Mouse (Mus musculus) right cerebral cortex, postnatal 36 days (tissue): ENCODE measurements around the gene Lhcgr.
"Not testable (repeated sequence)": the region's sequence is repeated elsewhere in the genome, so short reads cannot be mapped to it uniquely, and the experiment has no call there.

Experiments
- DNase-seq, 2 experiments: peaks; one replicate each; pipeline ENCODE4 v3.0.0; 2022; ENCODE audit warnings: low spot score in 2 of 2, mixed read lengths in 1 of 2

Gene Lhcgr

DNA sequence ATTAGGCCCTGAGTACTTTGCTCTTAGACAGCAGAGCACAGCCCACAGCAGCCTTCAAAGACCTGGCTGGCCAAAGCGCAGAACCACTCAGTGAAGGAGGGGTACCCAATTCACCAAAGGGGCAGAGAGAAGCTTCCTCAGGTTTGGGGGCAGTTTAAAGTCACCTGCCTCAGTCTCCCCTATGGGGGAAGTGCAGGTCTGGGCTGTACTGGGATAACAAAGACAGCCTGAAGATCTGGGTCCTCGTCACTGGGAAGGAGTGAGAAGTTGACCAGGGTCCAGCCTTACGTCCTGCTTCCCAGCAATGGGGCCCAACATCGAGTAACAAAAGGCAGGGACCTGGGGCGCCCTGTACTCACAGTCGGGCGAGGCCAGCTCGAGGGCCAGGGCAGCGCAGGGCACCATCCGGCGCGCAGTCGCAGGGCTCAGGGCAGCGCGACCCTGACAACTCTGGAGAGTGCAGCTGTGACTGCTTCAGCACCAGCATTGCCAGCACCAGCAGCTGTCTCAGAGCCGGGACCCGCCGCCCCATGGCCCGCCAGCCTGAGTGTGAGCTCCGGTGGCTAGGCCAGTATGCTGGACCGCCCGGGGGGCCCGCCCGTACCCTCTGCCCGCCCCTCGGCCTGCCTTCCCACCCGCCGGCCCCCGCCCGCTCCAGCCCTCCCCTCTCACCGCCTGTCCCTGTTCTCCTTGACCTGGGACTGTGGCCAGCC, at the start of gene Lhcgr:
Gene Lhcgr, minus strand, starts transcription at position 551 of the 713 bp plus-strand sequence.
- DNase-seq = no peak

GRCm38 (mm10) chr17:88817601-88818000, 25.8 kb upstream of the Lhcgr start:
- peak in 1 of 2 experiments; percentile 14 for DNase-seq

GRCm38 (mm10) chr17:88812943-88813342, 21.2 kb upstream of the Lhcgr start:
- not testable (repeated sequence) for DNase-seq

GRCm38 (mm10) chr17:88810807-88811206, 19.0 kb upstream of the Lhcgr start:
- DNase-seq = no peak

- no peak for DNase-seq
Measured at GRCm38 (mm10) chr17:88806421-88806820, 14.6 kb upstream of the Lhcgr start.

DNA sequence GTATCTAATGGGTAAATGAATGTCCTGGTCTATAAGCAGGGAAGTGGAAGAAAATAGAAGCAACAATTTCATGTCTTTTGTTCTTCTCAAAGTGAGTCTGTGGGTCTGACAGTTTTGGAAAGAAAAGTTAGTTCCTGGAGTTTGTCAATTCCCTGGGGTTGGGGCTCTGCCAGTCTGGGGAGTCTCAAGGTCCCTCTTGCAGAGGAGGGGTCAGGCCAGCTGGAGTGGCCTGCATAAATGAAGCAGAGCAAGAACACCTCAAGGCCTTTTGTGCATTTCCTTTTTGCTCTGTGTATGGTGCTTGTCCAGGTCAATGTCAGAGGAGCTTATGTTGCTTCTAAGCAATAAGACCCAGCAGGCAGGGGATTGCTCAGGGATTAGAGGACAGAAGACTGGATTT, 11.7 kb upstream of the Lhcgr start:
- DNase-seq = no peak

- DNase-seq = no peak
Measured at GRCm38 (mm10) chr17:88790680-88791079, 1.1 kb downstream of the Lhcgr start.

DNA sequence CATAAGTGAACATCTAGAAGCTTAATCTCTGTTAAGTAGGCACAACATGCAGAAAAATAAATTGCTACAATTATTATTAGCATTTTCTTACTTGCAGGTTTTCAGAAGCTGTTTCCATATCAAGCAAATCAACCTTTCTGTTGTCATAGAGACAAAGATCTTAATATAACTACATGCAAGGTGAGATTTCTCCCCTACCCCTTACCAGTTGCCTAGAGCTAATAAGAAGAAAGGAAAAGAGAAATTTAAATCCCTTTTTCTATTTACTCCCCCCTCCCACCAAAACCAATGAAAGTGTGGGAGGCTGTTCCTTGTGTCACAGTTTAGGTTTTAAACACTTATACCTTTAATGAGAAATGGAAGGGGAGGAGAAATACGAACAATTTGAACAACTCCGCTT, 3.4 kb downstream of the Lhcgr start:
- DNase-seq = no peak

GRCm38 (mm10) chr17:88786881-88787280, 4.9 kb downstream of the Lhcgr start:
- DNase-seq = no peak

DNA sequence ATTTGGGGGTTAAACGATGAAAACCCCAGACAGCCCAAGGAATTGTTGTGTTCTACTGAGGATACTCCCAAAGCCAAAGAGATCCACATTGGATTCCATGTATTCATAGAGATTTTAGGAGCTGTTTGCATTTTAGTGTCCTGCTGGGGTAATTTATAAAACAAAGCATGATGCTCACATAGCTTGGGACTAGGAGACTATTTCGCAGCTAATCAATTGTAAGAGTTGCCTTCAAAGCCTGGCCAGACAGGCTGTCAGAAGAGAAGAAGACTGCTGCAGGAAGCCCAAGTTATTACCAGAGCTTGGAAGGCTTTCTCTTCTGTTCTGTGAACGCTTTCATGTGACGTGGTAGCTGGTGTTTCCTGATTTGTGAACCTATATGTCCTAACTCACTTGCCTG, 5.4 kb downstream of the Lhcgr start:
- DNase-seq = no peak

- DNase-seq = peak in 1 of 2 experiments; percentile 10
Measured at GRCm38 (mm10) chr17:88779148-88779547, 12.6 kb downstream of the Lhcgr start.

DNA sequence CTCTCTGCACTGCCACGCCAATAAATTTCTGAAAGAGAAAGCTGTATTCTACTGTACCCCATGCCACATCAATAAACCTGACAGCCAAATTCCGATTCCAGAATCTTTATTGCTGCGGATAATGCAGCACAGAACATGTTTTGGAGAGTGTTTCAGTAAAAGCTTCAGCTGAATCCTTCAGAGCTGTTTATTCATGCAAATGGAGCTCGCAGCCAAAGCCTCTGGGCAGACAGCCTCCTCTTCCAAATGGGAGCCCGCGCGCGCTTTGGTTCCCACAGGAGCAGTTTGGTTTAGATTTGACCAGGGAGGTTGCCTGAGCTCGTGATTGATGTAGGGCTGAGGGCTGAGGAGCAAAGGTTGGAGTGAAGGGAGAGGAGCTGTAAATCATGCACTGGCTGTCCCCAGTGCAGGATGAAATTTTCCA, 17.7 kb downstream of the Lhcgr start:
- DNase-seq = no peak

- DNase-seq = peak in 1 of 2 experiments; percentile 34
Measured at GRCm38 (mm10) chr17:88770081-88770480, 21.7 kb downstream of the Lhcgr start.

- DNase-seq = no peak
Measured at GRCm38 (mm10) chr17:88769283-88769859, 22.4 kb downstream of the Lhcgr start.

DNA sequence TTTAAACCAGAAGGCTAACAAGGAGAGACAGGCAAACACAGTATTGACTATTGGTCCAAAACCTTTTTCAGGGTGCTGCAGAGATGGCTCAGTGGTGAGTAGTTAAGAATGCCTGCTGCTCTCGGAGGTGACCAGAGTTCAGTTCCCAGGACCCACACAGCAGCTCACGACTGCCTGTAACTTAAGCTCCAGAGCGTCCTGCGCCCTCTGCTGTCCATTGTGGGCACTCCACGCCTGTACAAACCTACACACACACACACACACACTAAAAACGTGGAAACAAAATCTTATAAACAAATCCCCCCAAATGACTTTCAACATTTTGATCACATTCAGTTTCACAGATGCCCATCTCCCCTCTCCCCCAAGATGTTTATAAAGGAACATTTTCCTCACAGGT, 24.9 kb downstream of the Lhcgr start:
- no peak for DNase-seq

DNA sequence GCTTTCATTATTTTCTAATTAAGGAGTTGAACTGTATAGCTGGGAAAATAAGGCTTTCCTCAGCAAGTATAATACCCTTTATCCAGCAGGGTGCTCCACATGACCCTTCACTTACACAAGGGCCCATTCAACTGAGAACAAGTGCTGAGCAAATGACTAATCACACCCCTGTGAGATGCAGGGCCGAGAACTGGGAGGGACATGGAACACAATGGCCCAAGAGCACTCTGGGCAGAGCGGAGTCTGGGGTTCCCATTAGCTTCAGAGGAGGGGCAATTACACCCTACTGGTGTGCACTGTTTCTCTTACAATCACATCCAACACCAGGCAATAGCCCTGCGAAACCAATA, 27.7 kb downstream of the Lhcgr start:
- DNase-seq = no peak

GRCm38 (mm10) chr17:88763396-88764135, 28.2 kb downstream of the Lhcgr start:
- DNase-seq = no peak

GRCm38 (mm10) chr17:88758003-88758437, 33.8 kb downstream of the Lhcgr start:
- DNase-seq = peak; percentile 30 to 67

- DNase-seq = no peak
Measured at GRCm38 (mm10) chr17:88755776-88756175, 36.0 kb downstream of the Lhcgr start.

- DNase-seq = no peak
Measured at GRCm38 (mm10) chr17:88753472-88753857, 38.3 kb downstream of the Lhcgr start.

GRCm38 (mm10) chr17:88752827-88753471, 38.8 kb downstream of the Lhcgr start:
- no peak for DNase-seq

DNA sequence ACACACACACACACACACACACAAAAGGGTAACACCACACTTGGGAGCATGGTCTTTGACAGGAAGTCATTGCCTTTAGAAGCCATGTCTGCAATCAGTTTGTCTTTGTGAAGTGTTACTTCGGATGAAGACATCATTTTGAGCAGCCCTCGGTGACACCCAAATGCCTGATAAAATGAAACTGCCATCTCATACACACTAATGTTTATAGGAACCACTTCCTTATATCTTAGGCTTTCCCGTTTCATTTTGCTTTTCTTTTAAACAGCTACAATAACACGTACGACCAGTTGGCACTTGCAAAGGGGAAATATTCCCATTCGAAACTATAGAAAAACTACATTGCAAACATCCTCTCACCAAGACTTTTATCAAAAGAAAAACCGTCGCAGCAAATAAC, 42.1 kb downstream of the Lhcgr start:
- DNase-seq = no peak
